Mouse (Mus musculus): ENCODE measurements around the gene Gm49322. TPM values are rescaled to one million over a fixed set of nuclear protein-coding genes. Genes with fewer than 3 reads are reported as not detected.

The Gm49322 gene
- polyA plus RNA-seq, 1 experiment, result 2.4 TPM

DNA sequence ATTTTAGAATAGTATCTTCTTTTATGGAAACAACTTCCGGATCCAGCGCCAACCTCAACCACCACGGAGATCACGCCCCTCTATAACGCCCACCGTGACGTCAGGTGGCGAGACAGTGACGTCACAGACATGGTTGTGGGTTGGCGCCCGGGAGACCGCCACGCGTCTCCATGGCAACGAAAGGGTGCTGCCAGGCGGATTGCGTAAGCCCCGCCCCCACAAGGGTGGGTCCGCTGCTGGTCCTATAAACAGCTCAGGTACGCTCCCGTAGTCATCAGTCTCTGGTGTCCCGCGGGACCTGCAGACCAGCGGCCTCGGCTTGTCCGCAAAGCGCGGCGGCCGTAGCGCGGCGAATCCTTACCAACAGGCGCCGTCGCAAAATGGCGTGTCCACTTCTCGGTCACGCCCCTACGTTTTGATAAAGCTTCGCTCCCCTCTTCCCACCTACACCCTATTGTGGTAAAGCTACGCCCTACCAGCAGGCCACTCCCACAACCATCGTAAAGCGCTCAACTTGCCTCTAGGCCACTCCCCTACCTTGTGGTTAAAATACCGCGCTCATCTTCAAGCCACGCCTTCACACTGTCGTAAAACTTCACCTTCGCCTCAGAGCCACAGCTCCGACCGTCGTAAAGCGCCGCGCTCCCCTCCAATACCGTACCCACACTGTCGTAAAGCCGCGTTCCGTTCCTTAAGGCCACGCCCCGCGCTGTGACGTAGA is 16.3 kb downstream of the Gm49322 start:
- Histone ChIP-seq H3K4me1 (ENCODE audit: control insufficient read depth, insufficient read depth, low read length) (peaks cover 4% of the 10 kb centered on the region), H3K4me3 (replicated peaks; ENCODE audit: control insufficient read depth, low read depth, low read length) (peak overlapping the region; percentile 76), H3K27ac (ENCODE audit: control insufficient read depth, insufficient read depth, low read depth, low read length, poor library complexity) (peak overlapping the region; percentile 95)
- TF ChIP-seq POLR2A (IDR thresholded peaks at IDR 0.05; ENCODE audit: borderline replicate concordance, control insufficient read depth, low read depth, low read length), result peak; percentile 82; the same call in 1 of the 2 replicates
- no peak for TF ChIP-seq CTCF (IDR thresholded peaks at IDR 0.05; ENCODE audit: control insufficient read depth, insufficient read depth, low read length)
- WGBS, result under 1% methylated on average over 64 of the region's 64 CpGs

DNA sequence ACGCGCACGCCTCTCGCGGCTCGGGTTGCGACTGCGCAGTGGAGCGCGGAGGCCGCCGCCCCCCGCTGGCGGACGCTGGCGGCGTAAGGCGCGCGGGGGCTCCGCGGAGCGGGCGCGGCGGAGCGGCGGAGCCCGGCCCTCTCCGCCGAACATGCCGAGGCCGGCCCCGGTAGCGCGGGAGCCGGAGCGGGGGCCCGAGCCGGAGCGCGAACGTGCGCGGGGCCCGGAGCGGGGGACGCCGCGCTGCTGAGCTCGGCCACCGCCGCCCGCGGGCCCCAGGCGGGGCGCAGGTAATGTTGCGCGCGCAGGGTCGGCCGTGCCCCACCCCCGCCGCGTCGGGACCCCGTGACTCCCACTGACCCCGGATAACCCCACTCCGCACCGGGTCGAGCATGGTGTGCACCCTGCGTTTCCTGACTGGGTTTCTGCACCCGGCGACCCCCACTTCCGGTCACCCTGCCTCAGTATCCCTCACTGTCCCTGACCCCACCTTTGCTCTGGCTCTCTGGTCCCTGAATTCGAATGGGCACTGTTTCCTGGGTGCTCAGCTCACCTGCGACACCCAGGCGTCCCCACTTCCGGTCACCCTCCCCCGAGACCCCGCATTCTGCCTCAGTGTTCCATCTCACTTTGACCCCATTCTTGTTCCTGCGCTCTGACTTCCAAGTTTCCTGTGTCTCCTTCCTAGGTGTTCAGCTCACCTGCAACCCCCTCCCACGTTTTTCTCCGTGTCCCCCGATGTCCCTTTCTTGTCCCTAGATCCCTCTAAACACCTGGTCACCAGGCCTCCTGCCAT is 17.0 kb downstream of the Gm49322 start, which contains the start of gene Csnk1g2:
Gene Csnk1g2 (plus strand): TSS at position 178 of the 796 bp plus-strand sequence.
- H3K4me1 ChIP-seq (ENCODE audit: control insufficient read depth, insufficient read depth, low read length), result peaks cover 4% of the 10 kb centered on the region
- peak within 1 kb of the TSS; percentile 84 for H3K4me3 ChIP-seq (replicated peaks; ENCODE audit: control insufficient read depth, low read depth, low read length)
- 2% methylated on average over 83 of the region's 85 CpGs for WGBS
- peak; percentile 61; the same call in 1 of the 2 replicates for TF ChIP-seq POLR2A (IDR thresholded peaks at IDR 0.05; ENCODE audit: borderline replicate concordance, control insufficient read depth, low read depth, low read length)
- no peak for TF ChIP-seq CTCF (IDR thresholded peaks at IDR 0.05; ENCODE audit: control insufficient read depth, insufficient read depth, low read length)
- H3K27ac ChIP-seq (ENCODE audit: control insufficient read depth, insufficient read depth, low read depth, low read length, poor library complexity), result peak within 1 kb of the TSS; percentile 95

DNA sequence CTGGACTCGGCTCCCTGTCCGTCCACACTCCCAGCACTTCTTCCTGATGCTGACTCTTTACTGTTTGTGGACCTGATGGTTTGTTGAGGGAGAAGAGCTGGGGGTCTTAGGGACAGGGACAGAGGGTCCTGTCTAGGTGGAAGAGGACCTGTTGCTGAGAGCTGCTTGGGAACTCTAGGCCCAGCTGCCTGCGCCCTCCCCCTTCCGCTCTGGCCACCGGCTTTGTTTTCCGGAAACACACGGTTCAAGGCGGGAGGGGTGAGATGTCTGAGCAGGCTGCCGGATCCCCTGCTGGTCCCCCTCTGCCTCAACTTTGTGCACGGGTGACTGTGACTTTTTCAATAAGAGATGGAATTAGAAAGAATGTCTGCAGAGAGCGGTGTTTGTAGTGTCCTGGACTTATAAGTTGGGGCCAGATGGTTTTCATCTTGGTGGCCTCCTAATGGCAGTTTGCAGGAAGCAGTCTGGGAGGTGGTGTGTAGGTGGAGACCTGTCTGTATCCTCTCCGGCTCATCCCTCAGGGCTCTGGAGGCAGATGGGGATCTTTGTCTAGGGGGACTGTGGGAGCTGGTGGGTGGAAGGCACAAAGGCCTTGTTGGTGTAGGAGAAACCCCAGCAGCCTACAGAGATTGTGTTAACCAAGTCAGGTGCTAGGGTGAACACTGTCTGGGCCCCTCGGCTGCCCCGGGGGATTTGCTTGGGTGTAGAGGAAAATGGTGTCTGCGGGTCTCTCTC is 17.8 kb downstream of the Gm49322 start:
- peak overlapping the region; percentile 84 for H3K4me3 ChIP-seq (replicated peaks; ENCODE audit: control insufficient read depth, low read depth, low read length)
- peaks cover 5% of the 10 kb centered on the region for H3K4me1 ChIP-seq (ENCODE audit: control insufficient read depth, insufficient read depth, low read length)
- no peak for TF ChIP-seq CTCF (IDR thresholded peaks at IDR 0.05; ENCODE audit: control insufficient read depth, insufficient read depth, low read length)
- TF ChIP-seq POLR2A (IDR thresholded peaks at IDR 0.05; ENCODE audit: borderline replicate concordance, control insufficient read depth, low read depth, low read length), result no peak; the same call in 1 of the 2 replicates
- peak overlapping the region; percentile 91 for H3K27ac ChIP-seq (ENCODE audit: control insufficient read depth, insufficient read depth, low read depth, low read length, poor library complexity)
- 3% methylated on average over 15 of the region's 15 CpGs for WGBS

DNA sequence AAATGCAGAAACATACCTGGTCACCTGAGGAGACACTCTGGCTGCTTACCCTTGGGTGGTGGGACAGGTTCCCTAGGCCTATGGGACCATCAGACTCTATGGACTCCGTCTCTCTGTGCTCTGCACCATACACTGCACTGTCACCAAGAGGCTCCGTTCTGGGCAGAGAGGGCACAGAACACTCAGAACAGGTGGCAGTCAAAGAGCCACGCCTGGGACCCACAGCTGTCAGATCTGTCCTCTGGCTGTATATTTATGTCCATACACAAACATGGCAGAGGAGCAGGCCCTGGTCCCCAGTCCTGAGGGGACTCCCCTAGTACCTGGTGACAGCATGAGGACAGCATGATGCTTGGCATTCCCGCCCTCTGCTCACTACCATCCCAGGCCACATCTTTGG is 19.9 kb downstream of the Gm49322 start:
- no peak overlapping the region for H3K27ac ChIP-seq (ENCODE audit: control insufficient read depth, insufficient read depth, low read depth, low read length, poor library complexity)
- H3K4me3 ChIP-seq (replicated peaks; ENCODE audit: control insufficient read depth, low read depth, low read length), result no peak overlapping the region
- TF ChIP-seq POLR2A (IDR thresholded peaks at IDR 0.05; ENCODE audit: borderline replicate concordance, control insufficient read depth, low read depth, low read length) (no peak), CTCF (IDR thresholded peaks at IDR 0.05; ENCODE audit: control insufficient read depth, insufficient read depth, low read length) (no peak)
- peaks cover 10% of the 10 kb centered on the region for H3K4me1 ChIP-seq (ENCODE audit: control insufficient read depth, insufficient read depth, low read length)
- 77% methylated on average over 4 of the region's 4 CpGs for WGBS

DNA sequence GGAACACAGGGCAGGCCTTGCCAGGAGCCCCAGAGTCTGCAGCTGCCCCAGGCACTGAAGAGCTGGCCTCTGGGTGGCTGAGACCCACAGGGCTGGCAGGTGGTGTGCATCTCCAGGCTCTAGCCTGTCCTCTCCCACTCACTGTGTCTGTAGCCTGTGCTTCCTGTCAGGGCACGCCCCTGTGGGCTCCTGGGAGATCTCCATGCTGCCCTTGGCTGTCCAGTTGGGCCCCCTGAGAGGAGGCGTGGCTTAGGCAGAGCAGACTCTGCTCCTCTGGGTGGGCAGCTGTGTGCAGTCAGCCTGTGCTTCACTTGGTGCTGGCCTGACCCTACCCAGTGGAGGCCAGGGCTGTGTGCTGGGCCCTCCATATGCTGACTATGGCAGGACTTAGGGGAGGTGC is 21.9 kb downstream of the Gm49322 start:
- Histone ChIP-seq H3K27ac (ENCODE audit: control insufficient read depth, insufficient read depth, low read depth, low read length, poor library complexity) (no peak overlapping the region; the same call in 1 of the 2 replicates), H3K4me1 (ENCODE audit: control insufficient read depth, insufficient read depth, low read length) (peaks cover 10% of the 10 kb centered on the region), H3K4me3 (replicated peaks; ENCODE audit: control insufficient read depth, low read depth, low read length) (no peak overlapping the region)
- 38% methylated on average over 2 of the region's 2 CpGs for WGBS
- no peak for TF ChIP-seq POLR2A (IDR thresholded peaks at IDR 0.05; ENCODE audit: borderline replicate concordance, control insufficient read depth, low read depth, low read length)
- no peak for TF ChIP-seq CTCF (IDR thresholded peaks at IDR 0.05; ENCODE audit: control insufficient read depth, insufficient read depth, low read length)

DNA sequence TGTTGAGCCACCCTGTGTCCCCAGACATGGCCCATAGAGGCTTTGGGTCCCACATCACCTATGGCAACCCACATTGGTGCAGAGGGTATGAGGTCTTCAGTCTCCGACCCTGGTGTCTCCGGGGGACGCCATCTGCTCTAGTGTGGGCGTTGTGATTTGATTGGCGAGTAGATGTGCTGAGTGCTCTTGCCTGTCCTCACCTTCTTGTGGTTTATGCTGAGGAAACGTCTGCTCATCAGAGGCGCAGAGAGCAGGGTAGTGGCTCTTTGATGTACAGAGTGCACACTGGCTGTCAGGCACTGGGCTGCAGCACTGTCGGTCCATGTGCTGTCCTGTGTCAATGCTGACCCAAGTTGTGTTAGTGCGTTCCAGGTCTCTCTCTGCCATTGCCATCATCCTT is 23.1 kb downstream of the Gm49322 start:
- 65% methylated on average over 9 of the region's 9 CpGs for WGBS
- no peak overlapping the region for H3K4me3 ChIP-seq (replicated peaks; ENCODE audit: control insufficient read depth, low read depth, low read length)
- no peak for TF ChIP-seq POLR2A (IDR thresholded peaks at IDR 0.05; ENCODE audit: borderline replicate concordance, control insufficient read depth, low read depth, low read length)
- TF ChIP-seq CTCF (IDR thresholded peaks at IDR 0.05; ENCODE audit: control insufficient read depth, insufficient read depth, low read length), result no peak
- peaks cover 10% of the 10 kb centered on the region for H3K4me1 ChIP-seq (ENCODE audit: control insufficient read depth, insufficient read depth, low read length)
- no peak overlapping the region for H3K27ac ChIP-seq (ENCODE audit: control insufficient read depth, insufficient read depth, low read depth, low read length, poor library complexity)

DNA sequence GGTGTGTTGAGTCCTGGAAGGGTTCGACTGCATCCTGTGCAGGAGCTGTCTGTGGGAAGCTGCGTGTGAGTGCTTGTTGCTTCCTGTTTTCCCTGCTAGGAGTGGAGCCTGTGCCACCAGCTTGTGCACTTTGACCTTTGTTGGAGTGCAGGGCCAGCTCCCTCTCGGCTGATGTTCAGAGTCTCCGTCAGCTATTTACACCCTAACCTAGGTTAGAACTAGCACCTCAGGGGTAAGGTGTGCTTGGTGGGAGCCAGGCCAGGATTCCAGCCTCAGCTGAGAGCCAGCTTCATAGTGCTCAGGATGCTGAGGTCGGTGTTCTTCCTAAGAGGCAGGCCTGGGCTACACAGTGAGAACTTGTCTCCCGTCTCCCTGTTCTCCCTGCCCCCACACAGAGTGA is 29.5 kb downstream of the Gm49322 start:
- 80% methylated on average over 6 of the region's 6 CpGs for WGBS
- Histone ChIP-seq H3K4me1 (ENCODE audit: control insufficient read depth, insufficient read depth, low read length) (no peaks in the 10 kb centered on the region), H3K27ac (ENCODE audit: control insufficient read depth, insufficient read depth, low read depth, low read length, poor library complexity) (no peak overlapping the region), H3K4me3 (replicated peaks; ENCODE audit: control insufficient read depth, low read depth, low read length) (no peak overlapping the region)
- TF ChIP-seq CTCF (IDR thresholded peaks at IDR 0.05; ENCODE audit: control insufficient read depth, insufficient read depth, low read length) (no peak), POLR2A (IDR thresholded peaks at IDR 0.05; ENCODE audit: borderline replicate concordance, control insufficient read depth, low read depth, low read length) (no peak)

All from bone marrow, adult 2 months (tissue).